Mouse (Mus musculus) limb, embryonic 10.5 days (tissue): ENCODE measurements at regions not wholly inside any gene's neighbourhood (a gene's known extent, or its start where the extent isn't known, plus 50 kb on each side); places are given as distances from the start of the nearest gene placed in this dataset.

Experiments used
- DNase-seq: peaks from one replicate; pipeline ENCODE4 v3.0.0-alpha.2; 2017; ENCODE audit warnings: low spot score
- H3K27ac ChIP-seq: fragments of 300-500 bp; sonication (generic); 2 replicates; pipeline ENCODE4 v1.5.1; 2016; ENCODE audit warnings: mild to moderate bottlenecking
- H3K27me3 ChIP-seq: fragments of 300-500 bp; sonication (generic); 2 replicates; pipeline ENCODE4 v1.6.1; 2016; ENCODE audit warnings: low read depth, mild to moderate bottlenecking; ENCODE audit not compliant: poor library complexity, severe bottlenecking
- H3K36me3 ChIP-seq: fragments of 300-500 bp; sonication (generic); 2 replicates; pipeline ENCODE4 v1.6.1; 2016; ENCODE audit warnings: mild to moderate bottlenecking, moderate library complexity
- H3K4me1 ChIP-seq: fragments of 300-500 bp; sonication (generic); 2 replicates; pipeline ENCODE4 v1.6.1; 2016
- H3K4me3 ChIP-seq: fragments of 300-500 bp; sonication (generic); 2 replicates; pipeline ENCODE4 v1.5.1; 2016; ENCODE audit warnings: mild to moderate bottlenecking, moderate library complexity
- H3K9me3 ChIP-seq: fragments of 300-500 bp; sonication (generic); replicated peaks from 2 replicates; pipeline ENCODE4 v1.6.1; 2016; ENCODE audit warnings: mild to moderate bottlenecking
- WGBS: fragments of 180-500 bp; shearing (Covaris S2); methylation state at CpG from one replicate; pipeline ENCODE4 v1.1.7; 2016; 5-methylcytosine and 5-hydroxymethylcytosine counted together

DNA sequence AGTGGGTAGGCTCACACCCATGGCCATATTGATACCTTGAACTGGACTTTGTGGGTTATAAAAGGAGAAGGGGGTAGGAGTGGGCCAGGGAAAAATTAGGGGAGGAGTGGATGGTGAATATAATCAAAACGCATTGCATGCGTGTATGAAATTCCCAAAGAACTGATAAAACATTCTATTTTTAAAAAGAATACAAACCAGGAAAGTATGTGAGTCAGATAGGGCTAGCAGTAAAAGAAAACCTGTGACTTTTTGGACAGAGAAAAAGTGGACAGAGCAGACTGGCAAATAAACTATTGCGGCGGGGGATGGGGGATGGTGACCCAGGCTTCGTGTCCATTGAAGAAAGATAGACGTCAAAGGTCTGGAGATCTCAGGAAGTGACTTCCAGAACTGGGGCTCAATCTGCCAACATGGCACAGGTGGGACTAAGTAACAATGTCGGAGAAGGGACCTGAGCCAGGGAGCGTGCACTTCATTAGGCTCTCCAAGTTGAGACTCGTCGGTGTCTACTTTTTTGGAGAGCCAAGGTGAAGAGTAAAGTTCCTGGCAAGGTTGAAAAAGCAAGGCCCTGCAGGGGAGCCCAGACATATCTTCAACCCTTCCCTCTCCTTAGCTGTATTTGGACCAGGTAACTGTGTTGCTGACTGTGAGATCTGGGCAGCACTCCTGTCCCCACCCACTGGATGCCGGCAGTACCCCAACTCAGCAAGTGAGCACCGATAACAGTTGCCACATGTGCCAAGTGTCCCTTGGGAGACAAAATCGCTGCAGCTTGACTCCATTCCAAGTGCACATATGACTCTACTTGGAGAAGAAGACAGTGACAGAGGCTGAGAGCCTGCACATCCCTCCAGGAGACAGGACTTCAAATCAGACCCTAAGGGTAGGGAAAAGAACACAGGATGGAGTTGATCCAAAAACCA lies 103.1 kb upstream of the Nfe2l3 start:
- 87% methylated on average over 13 of the region's 13 CpGs for WGBS
- H3K27ac ChIP-seq = no peak overlapping the region

DNA sequence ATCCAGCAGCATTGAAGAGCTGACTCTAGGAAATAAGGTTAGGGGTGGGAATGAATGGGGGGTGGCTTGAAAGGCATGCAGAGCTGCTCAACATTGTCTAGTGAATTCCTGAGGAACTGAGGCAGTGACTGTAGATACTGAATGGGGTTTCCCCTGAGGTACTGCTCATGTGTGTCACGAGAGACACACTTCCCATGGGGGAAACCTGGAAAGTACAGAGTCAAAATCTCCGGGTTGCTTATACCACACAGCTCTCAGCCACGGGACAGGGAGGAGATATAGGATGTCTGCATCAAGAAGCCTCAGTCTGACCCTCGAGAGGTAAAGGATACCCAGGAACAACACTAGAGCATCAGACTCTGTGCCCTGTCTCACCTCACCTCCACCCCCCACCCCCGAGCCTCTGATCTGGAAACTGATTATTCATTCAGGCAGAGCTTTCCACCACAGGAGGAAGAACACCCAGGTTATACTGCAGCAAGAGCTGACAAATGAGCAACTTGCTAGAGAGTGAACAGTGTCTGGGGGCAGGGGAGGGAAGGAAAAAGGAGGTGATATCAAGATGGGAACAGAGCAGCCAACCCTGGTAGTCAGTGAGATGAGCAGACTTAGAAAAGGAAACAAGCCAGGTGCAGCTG lies 102.3 kb upstream of the Nfe2l3 start:
- Histone ChIP-seq H3K4me3 (no peak overlapping the region), H3K4me1 (peaks cover 15% of the 10 kb centered on the region; the same call in 1 of the 2 replicates), H3K9me3 (no peaks in the 10 kb centered on the region), H3K27me3 (no peaks in the 10 kb centered on the region), H3K27ac (no peak overlapping the region), H3K36me3 (no peaks in the 10 kb centered on the region)
- no peak for DNase-seq
- WGBS = 70% methylated on average over 5 of the region's 5 CpGs

More for the DNA sequence above, 103.1 kb upstream of the Nfe2l3 start:
- Histone ChIP-seq H3K27me3 (no peaks in the 10 kb centered on the region), H3K4me1 (peaks cover 10% of the 10 kb centered on the region; the same call in 1 of the 2 replicates), H3K4me3 (no peak overlapping the region), H3K36me3 (no peaks in the 10 kb centered on the region), H3K9me3 (no peaks in the 10 kb centered on the region)
- no peak for DNase-seq

DNA sequence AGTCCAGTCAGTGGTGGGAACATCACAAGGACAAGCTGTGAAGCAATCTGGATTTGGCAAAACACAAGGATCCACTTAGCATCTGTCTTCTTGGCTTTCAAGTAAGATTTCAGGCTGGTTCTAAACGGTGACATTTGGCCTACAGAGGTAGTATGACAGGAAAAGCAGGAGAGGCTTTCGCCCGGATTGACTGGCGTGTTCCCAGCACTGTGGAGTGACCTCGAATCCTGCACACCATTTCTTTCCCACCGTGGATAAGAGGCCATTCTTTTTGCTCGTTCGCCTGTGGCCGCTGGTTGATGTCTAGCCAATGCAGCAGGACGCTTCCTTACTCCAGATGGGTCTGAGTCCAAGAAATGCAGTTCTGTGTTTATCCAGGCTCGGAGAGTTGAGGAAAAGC lies 99.6 kb upstream of the Nfe2l3 start:
- DNase-seq = no peak
- Histone ChIP-seq H3K4me3 (no peak overlapping the region), H3K4me1 (peaks cover 13% of the 10 kb centered on the region; the same call in 1 of the 2 replicates), H3K9me3 (no peaks in the 10 kb centered on the region), H3K27ac (no peak overlapping the region), H3K27me3 (no peaks in the 10 kb centered on the region), H3K36me3 (no peaks in the 10 kb centered on the region)
- 90% methylated on average over 11 of the region's 11 CpGs for WGBS

DNA sequence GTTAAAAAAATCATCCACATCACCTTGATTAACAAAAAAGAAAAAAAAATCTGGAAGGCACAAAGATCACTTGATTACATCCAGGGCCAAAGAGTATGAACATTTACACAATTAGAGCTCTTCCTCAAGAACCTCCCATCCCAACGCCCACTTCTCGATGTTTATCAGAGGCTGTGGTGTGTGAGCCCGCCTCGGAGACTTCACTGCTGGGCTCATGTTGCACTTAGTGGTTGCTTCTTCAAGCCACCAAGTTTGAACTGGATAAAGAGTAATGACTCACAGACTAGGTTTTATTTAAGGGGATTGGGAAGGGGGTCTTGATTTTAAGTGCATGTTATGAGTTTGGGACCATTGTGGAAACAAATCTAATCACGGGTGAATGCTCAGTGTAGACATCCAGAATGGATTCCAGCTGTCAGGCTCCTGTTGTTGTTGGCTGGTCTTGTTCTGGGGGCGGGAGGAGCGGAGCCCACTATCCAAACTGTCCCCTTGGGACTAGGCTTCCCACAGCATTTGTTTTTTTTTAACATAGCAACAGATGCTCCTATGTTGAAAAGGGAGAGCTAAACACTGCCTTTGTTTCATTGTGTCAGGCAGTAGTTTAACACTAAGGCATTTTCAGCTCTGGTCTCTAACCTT lies 98.6 kb upstream of the Nfe2l3 start:
- Histone ChIP-seq H3K4me1 (peaks cover 13% of the 10 kb centered on the region; the same call in 1 of the 2 replicates), H3K9me3 (no peaks in the 10 kb centered on the region), H3K27me3 (no peaks in the 10 kb centered on the region), H3K4me3 (no peak overlapping the region), H3K27ac (peak overlapping the region; percentile 39; the same call in 1 of the 2 replicates), H3K36me3 (no peaks in the 10 kb centered on the region)
- WGBS = 63% methylated on average over 7 of the region's 7 CpGs
- DNase-seq = no peak

DNA sequence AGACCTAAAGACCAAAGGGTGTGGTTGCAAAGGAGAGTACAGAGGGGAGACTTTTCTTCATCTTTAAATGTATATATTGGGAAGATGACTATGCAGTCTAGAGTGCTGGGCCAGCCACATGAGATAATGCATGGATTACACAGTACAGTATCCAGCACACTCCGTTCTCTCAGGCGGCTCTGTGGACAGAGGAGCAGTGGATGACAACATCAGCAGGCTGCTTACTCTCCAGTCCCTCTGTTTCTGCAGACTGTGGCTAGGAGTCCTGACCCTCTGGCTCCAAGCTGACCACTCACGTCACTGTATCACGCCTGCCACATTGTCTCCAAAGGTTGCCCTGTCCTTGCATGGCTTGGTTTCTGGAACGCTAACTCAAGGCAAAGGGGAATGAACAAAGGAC lies 97.2 kb upstream of the Nfe2l3 start:
- 92% methylated on average over 5 of the region's 5 CpGs for WGBS
- H3K27ac ChIP-seq = no peak overlapping the region
- H3K4me3 ChIP-seq = no peak overlapping the region
- DNase-seq = no peak
- peaks cover 13% of the 10 kb centered on the region; the same call in 1 of the 2 replicates for H3K4me1 ChIP-seq
- H3K27me3 ChIP-seq = no peaks in the 10 kb centered on the region
- H3K36me3 ChIP-seq = no peaks in the 10 kb centered on the region
- no peaks in the 10 kb centered on the region for H3K9me3 ChIP-seq

DNA sequence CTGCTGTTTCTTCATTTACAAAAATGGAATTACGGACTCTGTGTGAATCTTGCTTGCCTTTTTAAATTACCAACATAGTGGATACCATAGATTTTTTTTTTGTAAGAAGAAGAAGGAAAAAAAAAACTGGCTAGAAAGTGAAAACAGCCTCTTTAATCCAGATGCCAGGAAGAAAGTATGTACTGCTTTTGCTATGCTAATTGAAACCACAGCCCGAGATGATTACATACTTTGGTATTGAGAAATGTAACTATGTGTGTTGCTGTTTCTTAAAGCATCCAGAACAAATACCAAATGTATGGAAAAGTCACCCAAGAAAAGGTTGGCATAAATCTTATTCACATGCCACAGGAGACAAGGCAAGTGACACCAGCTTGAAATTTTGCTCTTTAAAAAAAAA lies 93.2 kb upstream of the Nfe2l3 start:
- WGBS = 87% methylated on average over 2 of the region's 2 CpGs
- no peaks in the 10 kb centered on the region for H3K36me3 ChIP-seq
- no peaks in the 10 kb centered on the region for H3K9me3 ChIP-seq
- DNase-seq = no peak
- H3K27ac ChIP-seq = no peak overlapping the region
- H3K4me3 ChIP-seq = no peak overlapping the region
- H3K4me1 ChIP-seq = peaks cover 6% of the 10 kb centered on the region; the same call in 1 of the 2 replicates
- no peaks in the 10 kb centered on the region for H3K27me3 ChIP-seq

DNA sequence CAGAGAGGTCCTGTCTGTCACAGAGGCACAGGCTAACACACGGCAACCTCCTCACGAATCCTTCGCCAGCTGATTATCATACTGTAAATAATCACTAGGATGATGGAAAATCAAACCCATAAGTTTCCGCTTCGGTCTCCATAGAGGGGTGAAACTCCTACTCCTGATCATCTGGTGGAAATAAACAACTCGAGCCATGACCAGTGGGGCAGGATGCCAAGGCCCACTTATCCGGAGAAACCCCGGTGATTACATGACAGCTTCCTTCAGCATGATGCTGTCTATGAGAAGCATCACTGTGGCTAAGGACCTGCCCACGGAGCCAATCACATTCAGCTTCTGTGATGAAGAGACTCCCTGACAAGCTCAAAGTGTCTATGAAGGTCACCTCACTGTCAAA lies 84.7 kb upstream of the Nfe2l3 start:
- no peak overlapping the region for H3K4me3 ChIP-seq
- no peaks in the 10 kb centered on the region for H3K36me3 ChIP-seq
- WGBS = 93% methylated on average over 9 of the region's 9 CpGs
- no peak for DNase-seq
- H3K4me1 ChIP-seq = no peaks in the 10 kb centered on the region
- no peaks in the 10 kb centered on the region for H3K9me3 ChIP-seq
- no peak overlapping the region for H3K27ac ChIP-seq
- no peaks in the 10 kb centered on the region for H3K27me3 ChIP-seq

DNA sequence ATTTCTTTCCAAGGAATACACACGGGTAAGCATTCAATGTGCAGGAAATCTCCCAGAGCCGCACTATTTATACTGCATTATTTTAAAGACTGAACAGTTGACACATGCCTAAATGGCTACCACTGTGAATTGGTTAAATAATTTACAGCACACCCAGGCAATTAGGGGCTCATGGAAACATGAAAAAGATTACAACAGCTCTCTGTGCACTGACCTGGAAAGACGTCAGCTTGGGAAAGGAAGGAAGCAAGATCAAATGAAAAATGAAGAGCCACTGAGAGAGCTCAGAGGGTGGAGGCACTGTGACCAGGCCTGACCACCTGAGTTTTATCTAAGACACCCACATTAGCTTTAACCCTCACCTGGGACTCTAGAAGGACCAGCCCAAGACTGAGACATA lies 82.7 kb upstream of the Nfe2l3 start:
- no peak overlapping the region for H3K4me3 ChIP-seq
- no peaks in the 10 kb centered on the region for H3K27me3 ChIP-seq
- 68% methylated on average over 3 of the region's 3 CpGs for WGBS
- H3K9me3 ChIP-seq = no peaks in the 10 kb centered on the region
- no peaks in the 10 kb centered on the region for H3K36me3 ChIP-seq
- no peak for DNase-seq
- H3K4me1 ChIP-seq = no peaks in the 10 kb centered on the region
- H3K27ac ChIP-seq = no peak overlapping the region

DNA sequence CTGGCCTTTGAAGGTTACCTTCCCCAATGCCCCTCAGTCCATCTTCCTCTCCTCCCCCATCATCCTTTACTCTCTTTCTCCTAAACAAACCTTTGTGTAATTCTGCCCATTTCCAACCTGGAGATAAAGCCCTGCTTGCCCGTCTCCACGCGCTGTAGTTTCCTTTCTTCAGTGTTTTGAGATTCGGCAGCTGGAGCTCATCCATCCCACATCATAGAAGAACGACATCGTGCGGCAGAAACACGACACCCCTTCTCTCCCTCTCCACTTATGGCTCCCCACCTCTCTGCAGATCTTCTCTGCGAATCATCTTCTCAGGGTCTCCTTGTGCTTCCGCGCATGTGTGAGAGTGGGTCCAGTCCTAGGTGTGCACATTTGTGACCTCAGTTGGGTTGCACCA lies 77.4 kb upstream of the Nfe2l3 start:
- DNase-seq = no peak
- Histone ChIP-seq H3K4me1 (no peaks in the 10 kb centered on the region), H3K27me3 (no peaks in the 10 kb centered on the region), H3K4me3 (no peak overlapping the region), H3K9me3 (no peaks in the 10 kb centered on the region), H3K27ac (no peak overlapping the region), H3K36me3 (no peaks in the 10 kb centered on the region)
- 85% methylated on average over 11 of the region's 11 CpGs for WGBS

DNA sequence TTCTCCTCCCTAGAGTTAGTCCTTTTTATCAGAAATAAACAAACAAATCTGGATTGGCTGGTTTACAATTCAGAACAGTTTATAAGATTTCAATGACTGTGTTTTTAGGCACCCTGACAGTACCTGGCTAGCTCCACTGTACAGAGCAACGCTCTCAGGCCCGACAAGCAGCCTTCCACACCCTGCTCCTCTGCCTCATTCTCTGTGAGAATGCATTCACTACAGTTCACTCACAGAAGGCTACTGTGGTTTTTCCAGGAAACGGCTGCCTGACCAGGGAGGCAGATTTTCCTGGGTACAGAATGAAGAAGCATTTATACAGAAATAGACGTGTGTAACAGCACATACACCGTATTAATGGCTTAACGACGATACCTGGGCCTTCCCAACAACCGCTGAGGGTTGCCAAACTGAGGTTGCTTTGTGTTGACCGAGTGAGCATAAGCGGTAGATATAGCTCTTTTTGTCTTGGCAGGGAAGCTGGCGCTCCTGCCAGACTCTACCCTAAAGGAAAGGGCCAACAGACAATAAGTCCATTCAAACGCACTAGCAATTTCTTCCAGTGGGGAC lies 70.8 kb upstream of the Nfe2l3 start:
- 81% methylated on average over 12 of the region's 12 CpGs for WGBS
- DNase-seq = no peak
- H3K27ac ChIP-seq = no peak overlapping the region; the same call in 1 of the 2 replicates

DNA sequence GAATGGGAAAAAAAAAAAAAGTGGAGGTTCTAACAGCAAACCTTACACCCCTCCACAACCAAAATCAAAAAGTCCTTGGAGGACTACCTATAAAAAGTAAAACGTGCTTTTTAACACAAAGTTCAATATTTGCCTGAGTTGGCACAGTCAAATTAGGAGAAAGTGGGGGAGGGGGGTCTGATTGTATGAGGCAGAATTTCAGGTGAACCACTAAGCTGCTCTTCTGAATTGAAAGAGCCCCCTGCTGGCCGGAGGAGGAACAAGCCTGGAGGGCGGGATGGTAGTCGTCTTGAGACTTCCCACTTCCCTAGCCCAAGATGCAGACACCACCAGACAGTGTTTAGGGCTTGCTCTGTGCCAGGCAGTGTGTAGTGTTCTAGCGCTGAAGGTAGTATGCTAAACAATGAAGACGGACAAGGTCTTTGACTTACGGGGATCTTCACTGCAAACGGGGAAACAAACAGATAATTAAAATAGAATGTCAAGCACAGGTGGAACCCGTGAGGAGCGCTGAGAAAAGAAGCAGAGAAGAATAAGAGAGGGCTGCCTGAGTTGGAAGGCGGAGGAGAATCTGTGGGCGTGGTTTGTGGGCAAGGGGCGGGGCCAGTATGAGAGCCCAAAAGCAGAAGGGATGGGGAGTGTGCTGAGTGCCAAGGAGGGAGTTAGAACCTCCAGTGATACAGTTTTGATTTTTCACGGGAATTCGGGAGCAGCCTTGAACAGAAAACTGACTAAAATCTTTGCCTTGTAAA lies 69.8 kb upstream of the Nfe2l3 start:
- no peaks in the 10 kb centered on the region for H3K9me3 ChIP-seq
- peak overlapping the region; percentile 39 for H3K4me3 ChIP-seq
- no peaks in the 10 kb centered on the region for H3K27me3 ChIP-seq
- peaks cover 12% of the 10 kb centered on the region; the same call in 1 of the 2 replicates for H3K4me1 ChIP-seq
- DNase-seq = peak; percentile 85
- no peaks in the 10 kb centered on the region for H3K36me3 ChIP-seq
- 6% methylated on average over 15 of the region's 15 CpGs for WGBS
- peak overlapping the region; percentile 20; the same call in 1 of the 2 replicates for H3K27ac ChIP-seq

More for the DNA sequence above, 70.8 kb upstream of the Nfe2l3 start:
- H3K36me3 ChIP-seq = no peaks in the 10 kb centered on the region
- no peaks in the 10 kb centered on the region for H3K27me3 ChIP-seq
- peaks cover 12% of the 10 kb centered on the region; the same call in 1 of the 2 replicates for H3K4me1 ChIP-seq
- no peak overlapping the region for H3K4me3 ChIP-seq
- H3K9me3 ChIP-seq = no peaks in the 10 kb centered on the region

DNA sequence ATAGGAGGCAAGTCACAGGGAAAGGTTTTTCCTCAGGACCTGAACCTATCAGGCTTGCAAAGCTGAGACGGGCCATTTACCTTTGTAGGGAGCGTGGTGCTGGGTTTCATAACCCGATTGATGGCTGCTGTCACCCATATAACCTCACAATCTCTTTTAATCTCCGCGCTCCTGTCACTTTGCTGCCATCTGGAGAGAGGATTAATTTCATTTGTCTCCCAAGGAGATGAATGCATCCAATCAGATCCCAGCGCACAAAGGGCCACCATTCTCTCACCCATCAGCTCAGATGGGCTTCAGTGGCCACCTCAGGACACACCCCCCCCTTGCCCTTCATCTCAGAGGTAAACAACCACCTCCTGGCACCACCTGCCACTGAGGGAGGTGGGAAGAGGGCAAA lies 67.7 kb upstream of the Nfe2l3 start:
- Histone ChIP-seq H3K4me3 (no peak overlapping the region), H3K9me3 (no peaks in the 10 kb centered on the region), H3K4me1 (peaks cover 14% of the 10 kb centered on the region; the same call in 1 of the 2 replicates), H3K36me3 (no peaks in the 10 kb centered on the region), H3K27me3 (no peaks in the 10 kb centered on the region), H3K27ac (0 out of 2 replicates have a peak overlapping the region, but pooled peaks have one; percentile 46)
- DNase-seq = no peak
- WGBS = 69% methylated on average over 6 of the region's 6 CpGs
